Mouse (Mus musculus): ENCODE data around the gene Gdf15. TPM values are rescaled to one million over a fixed set of nuclear protein-coding genes. Genes with fewer than 3 reads are reported as not detected.

Gene Gdf15
- 0.10 and 0.11 TPM in 2 replicates for polyA plus RNA-seq (2014; fragmentation: Nextera tagmentation; extraction: Ambion mirVana)

GRCm38 (mm10) chr8:70632346-70632892 is at the start of gene Gdf15:
Gdf15 (minus strand) TSS chr8:70632456.
- Histone ChIP-seq H3K27ac (ENCODE audit: low read depth, low read length) (no peak within 1 kb of the TSS), H3K36me3 (ENCODE audit: control insufficient read depth, insufficient read depth, low read length) (no peaks in the 10 kb centered on the region), H3K27me3 (ENCODE audit: control insufficient read depth, insufficient read depth, low read length) (peaks cover 10% of the 10 kb centered on the region; the same call in 1 of the 2 replicates), H3K4me2 (no peak within 1 kb of the TSS), H3K9ac (ENCODE audit: low read length) (no peak within 1 kb of the TSS), H3K4me3 (ENCODE audit: low read depth, low read length) (no peak within 1 kb of the TSS), H3K9me3 (ENCODE audit: control insufficient read depth, low read length) (no peaks in the 10 kb centered on the region), H3K4me1 (ENCODE audit: control insufficient read depth, insufficient read depth, low read length) (peaks cover 12% of the 10 kb centered on the region; the same call in 1 of the 2 replicates)
- WGBS = 72% methylated on average over 6 of the region's 6 CpGs
- no peak for ATAC-seq (ENCODE audit: low FRiP score)
- no peak for DNase-seq (ENCODE audit: low spot score, missing footprints)

GRCm38 (mm10) chr8:70681410-70681809 is 49.2 kb upstream of the Gdf15 start:
- DNase-seq (ENCODE audit: low spot score, missing footprints) = no peak

GRCm38 (mm10) chr8:70680039-70680438 is 47.8 kb upstream of the Gdf15 start:
- H3K36me3 ChIP-seq (ENCODE audit: control insufficient read depth, insufficient read depth, low read length) = peaks cover 2% of the 10 kb centered on the region; the same call in 1 of the 2 replicates
- no peak for ATAC-seq (ENCODE audit: low FRiP score)
- DNase-seq (ENCODE audit: low spot score, missing footprints) = no peak
- WGBS = 95% methylated on average over 3 of the region's 3 CpGs
- H3K9me3 ChIP-seq (ENCODE audit: control insufficient read depth, low read length) = no peaks in the 10 kb centered on the region
- peaks cover 2% of the 10 kb centered on the region; the same call in 1 of the 2 replicates for H3K4me1 ChIP-seq (ENCODE audit: control insufficient read depth, insufficient read depth, low read length)
- H3K4me3 ChIP-seq (ENCODE audit: low read depth, low read length) = no peak overlapping the region
- no peak overlapping the region for H3K9ac ChIP-seq (ENCODE audit: low read length)
- H3K27me3 ChIP-seq (ENCODE audit: control insufficient read depth, insufficient read depth, low read length) = no peaks in the 10 kb centered on the region
- no peak overlapping the region for H3K27ac ChIP-seq (ENCODE audit: low read depth, low read length)
- no peak overlapping the region for H3K4me2 ChIP-seq

More at GRCm38 (mm10) chr8:70681410-70681809, 49.2 kb upstream of the Gdf15 start:
- H3K27ac ChIP-seq (ENCODE audit: low read depth, low read length) = no peak overlapping the region
- no peak overlapping the region for H3K4me3 ChIP-seq (ENCODE audit: low read depth, low read length)
- H3K9me3 ChIP-seq (ENCODE audit: control insufficient read depth, low read length) = no peaks in the 10 kb centered on the region
- H3K9ac ChIP-seq (ENCODE audit: low read length) = no peak overlapping the region
- no peaks in the 10 kb centered on the region for H3K27me3 ChIP-seq (ENCODE audit: control insufficient read depth, insufficient read depth, low read length)
- ATAC-seq (ENCODE audit: low FRiP score) = no peak
- H3K36me3 ChIP-seq (ENCODE audit: control insufficient read depth, insufficient read depth, low read length) = peaks cover 2% of the 10 kb centered on the region; the same call in 1 of the 2 replicates
- 73% methylated on average over 3 of the region's 3 CpGs for WGBS
- peaks cover 2% of the 10 kb centered on the region; the same call in 1 of the 2 replicates for H3K4me1 ChIP-seq (ENCODE audit: control insufficient read depth, insufficient read depth, low read length)
- no peak overlapping the region for H3K4me2 ChIP-seq

DNA sequence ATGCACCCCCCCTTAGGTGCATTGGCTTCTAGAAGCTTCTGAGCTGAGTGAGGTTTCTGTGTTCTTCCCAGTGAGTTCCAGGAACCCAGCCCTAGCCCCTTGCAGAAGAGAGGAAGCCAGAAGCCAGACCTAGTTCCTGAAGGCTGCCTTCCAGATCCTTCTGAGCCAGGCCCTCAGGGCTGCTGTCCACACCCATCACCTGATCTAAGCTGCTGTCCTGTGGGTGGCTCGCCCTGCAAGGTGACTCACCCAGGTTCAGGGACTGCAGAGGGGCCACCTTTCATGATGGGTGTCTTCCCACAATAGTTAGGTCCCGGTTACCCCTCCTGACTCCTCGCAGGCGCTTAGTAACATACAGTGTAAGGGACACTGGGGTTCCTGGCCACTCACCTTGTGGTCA is 47.1 kb upstream of the Gdf15 start:
- 98% methylated on average over 4 of the region's 4 CpGs for WGBS
- no peak overlapping the region for H3K4me2 ChIP-seq
- no peaks in the 10 kb centered on the region for H3K9me3 ChIP-seq (ENCODE audit: control insufficient read depth, low read length)
- no peak overlapping the region for H3K9ac ChIP-seq (ENCODE audit: low read length)
- H3K4me1 ChIP-seq (ENCODE audit: control insufficient read depth, insufficient read depth, low read length) = peaks cover 2% of the 10 kb centered on the region; the same call in 1 of the 2 replicates
- peaks cover 2% of the 10 kb centered on the region; the same call in 1 of the 2 replicates for H3K36me3 ChIP-seq (ENCODE audit: control insufficient read depth, insufficient read depth, low read length)
- no peak overlapping the region for H3K4me3 ChIP-seq (ENCODE audit: low read depth, low read length)
- H3K27ac ChIP-seq (ENCODE audit: low read depth, low read length) = no peak overlapping the region
- no peak for ATAC-seq (ENCODE audit: low FRiP score)
- no peaks in the 10 kb centered on the region for H3K27me3 ChIP-seq (ENCODE audit: control insufficient read depth, insufficient read depth, low read length)
- DNase-seq (ENCODE audit: low spot score, missing footprints) = no peak

DNA sequence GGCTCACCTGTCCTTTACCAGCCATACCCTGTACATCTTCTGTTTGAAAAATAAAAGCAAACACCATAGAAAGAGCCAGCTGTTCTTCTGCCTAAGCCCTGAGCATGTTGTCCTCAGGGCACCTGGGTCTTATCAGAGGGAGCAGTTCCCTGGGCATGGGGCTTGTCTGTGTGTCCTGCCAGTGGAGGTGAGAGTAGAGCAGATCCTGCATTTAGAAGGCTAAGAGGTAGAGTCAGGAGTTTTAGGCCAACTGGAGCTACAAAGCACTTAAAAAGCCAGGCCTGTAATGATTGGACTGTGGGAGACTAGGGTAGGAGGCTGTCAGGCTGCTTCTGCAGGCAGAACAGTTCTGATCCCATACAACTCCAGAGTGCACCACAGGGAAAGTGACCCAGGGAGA is 46.4 kb upstream of the Gdf15 start:
- Histone ChIP-seq H3K4me2 (no peak overlapping the region), H3K4me3 (ENCODE audit: low read depth, low read length) (no peak overlapping the region), H3K9ac (ENCODE audit: low read length) (no peak overlapping the region), H3K4me1 (ENCODE audit: control insufficient read depth, insufficient read depth, low read length) (peaks cover 5% of the 10 kb centered on the region), H3K36me3 (ENCODE audit: control insufficient read depth, insufficient read depth, low read length) (peaks cover 2% of the 10 kb centered on the region; the same call in 1 of the 2 replicates), H3K27ac (ENCODE audit: low read depth, low read length) (no peak overlapping the region), H3K27me3 (ENCODE audit: control insufficient read depth, insufficient read depth, low read length) (no peaks in the 10 kb centered on the region), H3K9me3 (ENCODE audit: control insufficient read depth, low read length) (no peaks in the 10 kb centered on the region)
- ATAC-seq (ENCODE audit: low FRiP score) (no peak), DNase-seq (ENCODE audit: low spot score, missing footprints) (no peak)

- no peaks in the 10 kb centered on the region for H3K9me3 ChIP-seq (ENCODE audit: control insufficient read depth, low read length)
- no peak overlapping the region for H3K27ac ChIP-seq (ENCODE audit: low read depth, low read length)
- WGBS = 90% methylated on average over 15 of the region's 15 CpGs
- peaks cover 2% of the 10 kb centered on the region; the same call in 1 of the 2 replicates for H3K36me3 ChIP-seq (ENCODE audit: control insufficient read depth, insufficient read depth, low read length)
- ATAC-seq (ENCODE audit: low FRiP score) = no peak
- DNase-seq (ENCODE audit: low spot score, missing footprints) = no peak
- H3K27me3 ChIP-seq (ENCODE audit: control insufficient read depth, insufficient read depth, low read length) = no peaks in the 10 kb centered on the region
- H3K9ac ChIP-seq (ENCODE audit: low read length) = no peak overlapping the region
- H3K4me1 ChIP-seq (ENCODE audit: control insufficient read depth, insufficient read depth, low read length) = peaks cover 5% of the 10 kb centered on the region
- H3K4me3 ChIP-seq (ENCODE audit: low read depth, low read length) = no peak overlapping the region
- no peak overlapping the region for H3K4me2 ChIP-seq
Observed at GRCm38 (mm10) chr8:70677451-70678080, 45.3 kb upstream of the Gdf15 start.

GRCm38 (mm10) chr8:70675336-70675735 is 43.1 kb upstream of the Gdf15 start:
- Histone ChIP-seq H3K4me2 (no peak overlapping the region), H3K4me3 (ENCODE audit: low read depth, low read length) (no peak overlapping the region)
- WGBS = 81% methylated on average over 1 of the region's 1 CpGs

DNA sequence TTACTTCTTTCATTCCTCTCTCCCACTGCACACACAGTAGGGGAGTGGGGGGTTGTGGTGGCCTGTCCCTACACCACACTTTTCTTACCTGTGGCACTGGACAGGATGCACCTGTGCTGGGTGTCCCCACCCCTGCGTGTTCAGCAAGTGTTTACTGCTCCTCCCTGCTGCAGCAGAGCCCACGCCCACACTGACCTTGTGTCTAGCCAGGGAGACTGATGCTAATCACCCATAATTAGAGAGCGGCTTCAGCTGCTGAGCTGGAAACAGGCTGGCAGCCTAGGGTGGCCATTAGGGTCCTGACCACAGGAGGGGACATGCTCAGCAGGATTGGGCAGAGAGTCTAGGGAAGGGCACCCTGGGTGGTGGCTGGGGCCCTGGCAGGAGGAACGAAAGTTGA is 42.5 kb upstream of the Gdf15 start:
- peaks cover 5% of the 10 kb centered on the region for H3K4me1 ChIP-seq (ENCODE audit: control insufficient read depth, insufficient read depth, low read length)
- H3K27ac ChIP-seq (ENCODE audit: low read depth, low read length) = no peak overlapping the region
- DNase-seq (ENCODE audit: low spot score, missing footprints) (no peak), ATAC-seq (ENCODE audit: low FRiP score) (no peak)
- WGBS = 93% methylated on average over 4 of the region's 4 CpGs
- H3K4me2 ChIP-seq = no peak overlapping the region
- no peak overlapping the region for H3K9ac ChIP-seq (ENCODE audit: low read length)
- no peaks in the 10 kb centered on the region for H3K9me3 ChIP-seq (ENCODE audit: control insufficient read depth, low read length)
- H3K27me3 ChIP-seq (ENCODE audit: control insufficient read depth, insufficient read depth, low read length) = no peaks in the 10 kb centered on the region
- no peak overlapping the region for H3K4me3 ChIP-seq (ENCODE audit: low read depth, low read length)
- H3K36me3 ChIP-seq (ENCODE audit: control insufficient read depth, insufficient read depth, low read length) = peaks cover 2% of the 10 kb centered on the region

More at GRCm38 (mm10) chr8:70675336-70675735, 43.1 kb upstream of the Gdf15 start:
- Histone ChIP-seq H3K27ac (ENCODE audit: low read depth, low read length) (no peak overlapping the region), H3K4me1 (ENCODE audit: control insufficient read depth, insufficient read depth, low read length) (peaks cover 5% of the 10 kb centered on the region), H3K27me3 (ENCODE audit: control insufficient read depth, insufficient read depth, low read length) (no peaks in the 10 kb centered on the region), H3K9me3 (ENCODE audit: control insufficient read depth, low read length) (no peaks in the 10 kb centered on the region), H3K36me3 (ENCODE audit: control insufficient read depth, insufficient read depth, low read length) (peaks cover 2% of the 10 kb centered on the region), H3K9ac (ENCODE audit: low read length) (no peak overlapping the region; the same call in 1 of the 2 replicates)
- ATAC-seq (ENCODE audit: low FRiP score) = no peak
- no peak for DNase-seq (ENCODE audit: low spot score, missing footprints)

DNA sequence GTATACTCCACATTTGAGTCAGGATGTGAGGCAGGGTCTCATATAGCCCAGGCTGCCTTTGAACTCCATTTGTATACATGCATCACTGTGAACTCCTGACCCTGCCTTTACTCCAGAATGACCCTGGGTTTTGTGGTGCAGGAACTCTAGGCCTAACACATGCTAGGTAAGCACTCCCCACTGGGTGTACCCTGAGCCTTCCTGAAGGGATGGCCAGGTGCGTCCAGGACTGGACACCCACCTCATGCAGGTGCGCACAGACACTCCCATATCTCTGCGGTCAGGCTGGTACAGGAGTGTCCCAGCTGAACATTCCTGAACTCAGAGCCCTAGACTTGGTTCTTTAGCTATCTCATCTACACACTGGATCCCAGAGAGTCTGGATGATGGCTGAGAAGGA is 41.9 kb upstream of the Gdf15 start:
- DNase-seq (ENCODE audit: low spot score, missing footprints) (no peak), ATAC-seq (ENCODE audit: low FRiP score) (peak; percentile 3; the same call in 1 of the 2 replicates)
- peak overlapping the region; percentile 74 for H3K4me2 ChIP-seq
- H3K27ac ChIP-seq (ENCODE audit: low read depth, low read length) = no peak overlapping the region; the same call in 1 of the 2 replicates
- H3K4me1 ChIP-seq (ENCODE audit: control insufficient read depth, insufficient read depth, low read length) = peaks cover 5% of the 10 kb centered on the region
- peak overlapping the region; percentile 82 for H3K9ac ChIP-seq (ENCODE audit: low read length)
- H3K4me3 ChIP-seq (ENCODE audit: low read depth, low read length) = peak overlapping the region; percentile 67
- H3K9me3 ChIP-seq (ENCODE audit: control insufficient read depth, low read length) = no peaks in the 10 kb centered on the region
- H3K27me3 ChIP-seq (ENCODE audit: control insufficient read depth, insufficient read depth, low read length) = no peaks in the 10 kb centered on the region
- WGBS = 93% methylated on average over 3 of the region's 3 CpGs
- H3K36me3 ChIP-seq (ENCODE audit: control insufficient read depth, insufficient read depth, low read length) = peaks cover 2% of the 10 kb centered on the region

All from midbrain, embryonic 11.5 days (tissue).